Mouse (Mus musculus) heart, adult 2 months (tissue): ENCODE results near the gene Bbs5. TPM values are rescaled to one million over a fixed set of nuclear protein-coding genes. Genes with fewer than 3 reads are reported as not detected.

Experiments used
- DNase-seq, 2 experiments: peaks; one replicate each; pipeline ENCODE4 v3.0.0; 2021
- H3K27ac ChIP-seq: fragments of 200-600 bp; 2 replicates; pipeline ENCODE4 v1.8.1; 2022
- H3K27me3 ChIP-seq: fragments of 200-500 bp; 2 replicates; pipeline ENCODE4 v1.6.1; 2012; ENCODE audit warnings: mild to moderate bottlenecking, low read length, inconsistent platforms, mixed read lengths; ENCODE audit not compliant: control insufficient read depth, insufficient read depth
- H3K36me3 ChIP-seq: fragments of 200-500 bp; 2 replicates; pipeline ENCODE4 v1.6.1; 2012; ENCODE audit warnings: low read length, inconsistent platforms; ENCODE audit not compliant: control insufficient read depth, insufficient read depth
- H3K4me1 ChIP-seq: fragments of 200-500 bp; 2 replicates; pipeline ENCODE4 v1.6.1; 2011; ENCODE audit warnings: low read length; ENCODE audit not compliant: control insufficient read depth, insufficient read depth
- H3K4me3 ChIP-seq: fragments of 200-600 bp; 2 replicates; pipeline ENCODE4 v1.8.1; 2022
- H3K79me2 ChIP-seq: fragments of 200-500 bp; replicated peaks from 2 replicates; pipeline ENCODE4 v1.6.1; 2012; ENCODE audit warnings: mild to moderate bottlenecking, inconsistent platforms, low read length, moderate library complexity, mixed read lengths; ENCODE audit not compliant: control insufficient read depth, insufficient read depth
- H3K9ac ChIP-seq: fragments of 200-500 bp; 2 replicates; pipeline ENCODE4 v1.6.1; 2012; ENCODE audit warnings: low read depth, mild to moderate bottlenecking, control low read depth, inconsistent platforms, low read length, mixed read lengths
- CTCF ChIP-seq: fragments of 200-600 bp; IDR thresholded peaks from 2 replicates; pipeline ENCODE4 v1.8.1; 2022; ENCODE audit warnings: antibody characterized with exemption, mild to moderate bottlenecking, moderate library complexity
- EP300 ChIP-seq: fragments of 200-500 bp; IDR thresholded peaks from 2 replicates; pipeline ENCODE4 v1.6.1; 2011; ENCODE audit warnings: low read depth, low read length, control low read depth; ENCODE audit not compliant: insufficient read depth
- POLR2A ChIP-seq: fragments of 200-500 bp; IDR thresholded peaks from 2 replicates; pipeline ENCODE4 v1.6.1; 2011; ENCODE audit warnings: mild to moderate bottlenecking, low read depth, low read length, control low read depth; ENCODE audit not compliant: insufficient read depth
- WGBS: fragments of 180-500 bp; shearing (Covaris S2); methylation state at CpG from one replicate; pipeline ENCODE4 v1.1.7; 2018; 5-methylcytosine and 5-hydroxymethylcytosine counted together
- intact Hi-C: fragments of 180-260 bp; cut with DNase I; formaldehyde crosslinking; loops from one replicate; pipeline ENCODE4 v1.15.1; 2025
- polyA plus RNA-seq: library from polyadenylated mRNA; depleted of rRNA; stranded (reverse); fragments of >200 nt; gene quantifications from 2 replicates; pipeline ENCODE4 v1.2.3, GENCODE M21; 2012; rRNA removed
- total RNA-seq, 2 experiments: library from RNA; stranded (reverse); gene quantifications; 2 replicates each; pipeline ENCODE4 v1.2.3; 2021

The Bbs5 gene
- total and polyA plus RNA-seq, 3 experiments, result 1.6 to 5.2 (median 5.1) TPM

DNA sequence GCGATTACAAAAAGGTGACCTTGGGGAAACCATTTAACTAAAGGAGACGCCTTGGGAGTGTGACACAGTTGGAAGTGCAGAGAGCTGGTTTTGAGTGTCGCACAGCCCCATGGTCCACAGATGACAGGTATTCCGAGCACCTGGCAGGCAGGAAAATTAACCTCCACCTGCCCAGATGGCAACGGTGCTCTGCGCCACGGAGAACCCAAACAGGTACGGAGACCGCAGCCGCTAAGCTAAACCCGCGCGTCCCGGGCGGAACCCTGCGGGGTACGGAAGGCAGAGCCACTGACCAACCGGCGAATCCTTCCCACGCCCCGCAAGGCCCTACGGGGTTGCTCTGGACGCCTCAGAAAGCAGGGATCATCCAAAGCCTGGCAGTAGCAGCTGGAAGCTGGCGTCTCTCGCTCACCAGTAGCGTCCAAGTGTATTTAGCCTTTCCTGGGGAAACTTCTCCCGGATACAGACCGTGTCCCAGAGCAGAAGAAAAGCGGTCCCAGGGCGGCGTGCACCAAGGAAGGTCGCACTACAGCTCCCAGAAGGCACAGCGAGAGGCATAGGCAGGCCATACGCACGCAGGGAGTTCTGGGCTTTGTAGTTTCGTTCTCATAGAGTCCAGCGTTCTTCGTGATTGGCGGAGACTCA lies 66.1 kb downstream of the Bbs5 start, which contains the start of gene Fastkd1:
Gene Fastkd1, minus strand, starts transcription at position 536 of the 645 bp plus-strand sequence.
- WGBS, result under 1% methylated on average over 39 of the region's 39 CpGs

DNA sequence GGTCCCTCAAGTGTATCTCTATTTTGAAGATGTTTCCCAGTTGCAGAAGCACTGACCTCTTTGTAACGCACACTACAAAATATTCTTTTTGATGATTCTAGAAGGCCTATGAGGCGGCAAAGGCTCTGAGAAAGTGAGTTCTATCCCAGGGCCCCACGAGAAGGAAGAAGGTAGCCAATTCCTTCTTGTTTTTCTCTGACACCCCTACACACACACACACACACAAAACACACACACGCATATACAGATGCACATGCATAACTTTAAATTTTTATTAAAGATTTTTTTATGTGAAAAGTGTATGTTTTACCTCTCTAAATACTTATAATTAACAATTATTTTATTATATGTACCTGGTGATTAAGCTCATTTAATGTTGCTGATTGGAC lies 66.6 kb downstream of the Bbs5 start:
- no peak for TF ChIP-seq CTCF
- Histone ChIP-seq H3K4me1 (no peaks in the 10 kb centered on the region), H3K27ac (no peak overlapping the region; the same call in 1 of the 2 replicates), H3K27me3 (no peaks in the 10 kb centered on the region), H3K4me3 (peak overlapping the region; percentile 99), H3K79me2 (no peaks in the 10 kb centered on the region), H3K36me3 (no peaks in the 10 kb centered on the region), H3K9ac (no peak overlapping the region)
- intact Hi-C loops, result loop anchor here (1.0 to 5.0 kb wide), 2 partner anchors 9 to 66 kb away; partner anchors contain the start of genes Bbs5 and Ppig
- DNase-seq, result no peak
- WGBS, result 22% methylated on average over 4 of the region's 4 CpGs

More for the DNA sequence above, 66.1 kb downstream of the Bbs5 start, which contains the start of gene Fastkd1:
- Histone ChIP-seq H3K4me1 (no peaks in the 10 kb centered on the region), H3K4me3 (peak within 1 kb of the TSS; percentile 99), H3K36me3 (no peaks in the 10 kb centered on the region), H3K9ac (peak within 1 kb of the TSS; percentile 75), H3K27ac (peak within 1 kb of the TSS; percentile 89), H3K79me2 (no peaks in the 10 kb centered on the region), H3K27me3 (no peaks in the 10 kb centered on the region)
- peak; percentile 86 to 91 for DNase-seq
- intact Hi-C loops, result loop anchor here (1.0 to 5.0 kb wide), 2 partner anchors 9 to 66 kb away; partner anchors contain the start of genes Bbs5 and Ppig
- no peak for TF ChIP-seq EP300
- TF ChIP-seq POLR2A, result peak; percentile 77

DNA sequence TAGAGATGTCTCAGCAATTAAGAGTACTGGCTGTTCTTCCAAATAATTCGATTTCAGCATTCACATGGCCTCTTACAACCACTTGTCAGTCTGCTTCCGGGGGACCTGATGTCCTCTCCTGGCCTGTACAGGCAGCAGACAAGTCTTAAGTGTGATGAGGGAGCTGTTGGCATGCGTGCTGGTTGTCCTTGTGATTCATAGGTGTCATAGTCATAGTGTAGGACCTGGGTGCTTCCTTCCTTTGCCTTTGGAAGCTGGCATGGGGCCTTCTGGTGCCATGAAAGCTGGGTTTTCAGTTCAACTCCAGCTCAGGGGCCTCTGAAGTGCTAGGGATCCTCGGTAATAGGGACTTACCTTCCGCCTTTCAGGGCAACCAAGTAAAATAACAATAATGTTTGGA lies 67.2 kb downstream of the Bbs5 start:
- no peak for DNase-seq
- Histone ChIP-seq H3K27ac (no peak overlapping the region), H3K27me3 (no peaks in the 10 kb centered on the region), H3K9ac (no peak overlapping the region), H3K79me2 (no peaks in the 10 kb centered on the region), H3K36me3 (no peaks in the 10 kb centered on the region), H3K4me3 (no peak overlapping the region), H3K4me1 (no peaks in the 10 kb centered on the region)
- intact Hi-C loops, result loop anchor here (5.0 kb wide), 1 partner anchor 67 kb away; the partner anchor contains the start of gene Bbs5
- no peak for TF ChIP-seq EP300
- TF ChIP-seq POLR2A, result no peak
- no peak for TF ChIP-seq CTCF
- 80% methylated on average over 5 of the region's 5 CpGs for WGBS

DNA sequence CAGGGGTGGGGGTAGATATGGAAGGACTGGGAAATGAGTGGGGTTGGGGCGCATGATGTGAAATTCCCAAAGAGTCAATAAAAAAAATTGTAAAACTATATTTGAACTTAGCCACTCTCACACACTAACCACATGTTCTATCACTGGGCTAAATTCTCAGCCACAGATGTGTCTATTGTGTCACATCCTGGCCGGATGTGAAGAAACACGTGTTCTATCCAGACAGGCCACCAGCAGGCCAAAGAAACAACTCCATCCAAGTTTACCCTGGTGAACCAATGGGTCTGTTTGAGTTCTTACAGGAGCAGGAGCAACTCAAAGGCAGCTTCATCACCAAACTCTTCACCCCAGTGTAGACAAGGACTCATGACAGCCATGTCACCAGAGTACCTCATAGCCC lies 69.5 kb downstream of the Bbs5 start:
- H3K36me3 ChIP-seq, result no peaks in the 10 kb centered on the region
- WGBS, result 40% methylated on average over 3 of the region's 3 CpGs
- no peaks in the 10 kb centered on the region for H3K27me3 ChIP-seq
- TF ChIP-seq POLR2A (no peak), CTCF (no peak), EP300 (no peak)
- intact Hi-C loops, result no loop called here
- DNase-seq, result no peak
- no peak overlapping the region for H3K4me3 ChIP-seq
- no peak overlapping the region for H3K9ac ChIP-seq
- H3K79me2 ChIP-seq, result no peaks in the 10 kb centered on the region
- no peaks in the 10 kb centered on the region for H3K4me1 ChIP-seq
- no peak overlapping the region for H3K27ac ChIP-seq

Other genes with a start within 250 kb of the Bbs5 start
- 1 to 10 TPM in 1 of 2 experiments, under 1 TPM in 1; 0.84 to 1.2 TPM for gene Lrp2, start 61.1 kb upstream of the Bbs5 start, total RNA-seq
- 0.31 and 0.61 TPM in 2 replicates for gene Lrp2, start 61.1 kb upstream of the Bbs5 start, polyA plus RNA-seq
- 10 to 100 TPM; 67.3 to 75.7 TPM for gene Klhl41, start 22.9 kb downstream of the Bbs5 start, total RNA-seq
- gene Klhl41, start 22.9 kb downstream of the Bbs5 start, polyA plus RNA-seq, result 19.3 and 40.7 TPM in 2 replicates
- gene Fastkd1, start 66.3 kb downstream of the Bbs5 start, total RNA-seq, result 10 to 100 TPM; 27.1 to 33.1 TPM
- 8.8 and 17.2 TPM in 2 replicates for gene Fastkd1, start 66.3 kb downstream of the Bbs5 start, polyA plus RNA-seq
- gene Ppig, start 75.4 kb downstream of the Bbs5 start, total RNA-seq, result 10 to 100 TPM; 35.5 to 36.2 TPM
- gene Ppig, start 75.4 kb downstream of the Bbs5 start, polyA plus RNA-seq, result 1.7 and 4.4 TPM in 2 replicates
- gene Ccdc173, start 142.4 kb downstream of the Bbs5 start, total RNA-seq, result under 1 TPM; 0.59 to 0.65 TPM
- 0.12 and 0.23 TPM in 2 replicates for gene Ccdc173, start 142.4 kb downstream of the Bbs5 start, polyA plus RNA-seq
- gene Phospho2, start 142.5 kb downstream of the Bbs5 start, total RNA-seq, result 10 to 100 TPM; 25.3 to 26.8 TPM
- gene Phospho2, start 142.5 kb downstream of the Bbs5 start, polyA plus RNA-seq, result 14.5 and 18.2 TPM in 2 replicates
- gene Klhl23, start 174.8 kb downstream of the Bbs5 start, total RNA-seq, result 10 to 100 TPM; 31.8 to 32.3 TPM
- gene Klhl23, start 174.8 kb downstream of the Bbs5 start, polyA plus RNA-seq, result 10.3 and 24.2 TPM in 2 replicates
- gene Ssb, start 214.4 kb downstream of the Bbs5 start, total RNA-seq, result 10 to 100 TPM; 58.4 to 64.0 TPM
- gene Ssb, start 214.4 kb downstream of the Bbs5 start, polyA plus RNA-seq, result 4.3 and 10.7 TPM in 2 replicates
- 10 to 100 TPM; 20.4 to 24.9 TPM for gene Mettl5, start 238.4 kb downstream of the Bbs5 start, total RNA-seq
- 5.5 and 7.2 TPM in 2 replicates for gene Mettl5, start 238.4 kb downstream of the Bbs5 start, polyA plus RNA-seq